Mouse (Mus musculus): Measurements from ENCODE around the gene Gse1. TPM values are rescaled to one million over a fixed set of nuclear protein-coding genes. Genes with fewer than 3 reads are reported as not detected.

The Gse1 gene
- total RNA-seq, 4 experiments from 2014 or later = 30.7 to 64.5 (median 48.4) TPM

- DNase-seq = peak; percentile 95
Measured at GRCm38 (mm10) chr8:120276051-120276890, 48.0 kb downstream of the Gse1 start.

- DNase-seq = no peak
Measured at GRCm38 (mm10) chr8:120276891-120277426, 48.7 kb downstream of the Gse1 start.

- no peak for DNase-seq
Measured at GRCm38 (mm10) chr8:120278009-120278408, 49.8 kb downstream of the Gse1 start.

- DNase-seq = no peak
Measured at GRCm38 (mm10) chr8:120279418-120279817, 51.2 kb downstream of the Gse1 start.

GRCm38 (mm10) chr8:120281487-120281886, 53.2 kb downstream of the Gse1 start:
- DNase-seq = peak; percentile 59

GRCm38 (mm10) chr8:120282465-120282864, 54.2 kb downstream of the Gse1 start:
- no peak for DNase-seq

- no peak for DNase-seq
Measured at GRCm38 (mm10) chr8:120284265-120284664, 56.0 kb downstream of the Gse1 start.

GRCm38 (mm10) chr8:120285033-120285432, 56.8 kb downstream of the Gse1 start:
- DNase-seq = no peak

- no peak for DNase-seq
Measured at GRCm38 (mm10) chr8:120285878-120286277, 57.6 kb downstream of the Gse1 start.

GRCm38 (mm10) chr8:120288122-120288908, 60.1 kb downstream of the Gse1 start:
- DNase-seq = no peak

GRCm38 (mm10) chr8:120289191-120289590, 60.9 kb downstream of the Gse1 start:
- no peak for DNase-seq

GRCm38 (mm10) chr8:120289698-120290181, 61.5 kb downstream of the Gse1 start:
- DNase-seq = peak; percentile 66

GRCm38 (mm10) chr8:120290614-120291013, 62.4 kb downstream of the Gse1 start:
- no peak for DNase-seq

- DNase-seq = no peak
Measured at GRCm38 (mm10) chr8:120291650-120292049, 63.4 kb downstream of the Gse1 start.

- no peak for DNase-seq
Measured at GRCm38 (mm10) chr8:120292316-120293107, 64.3 kb downstream of the Gse1 start.

- DNase-seq = no peak
Measured at GRCm38 (mm10) chr8:120293421-120294357, 65.4 kb downstream of the Gse1 start.

GRCm38 (mm10) chr8:120294982-120295870, 67.0 kb downstream of the Gse1 start:
- no peak for DNase-seq

- DNase-seq = no peak
Measured at GRCm38 (mm10) chr8:120297000-120297399, 68.7 kb downstream of the Gse1 start.

GRCm38 (mm10) chr8:120298601-120299532, 70.6 kb downstream of the Gse1 start:
- DNase-seq = no peak

All from adrenal gland, adult 8-10 months (tissue).